Mouse (Mus musculus): Measurements from ENCODE around the gene H3f3b.

DNA sequence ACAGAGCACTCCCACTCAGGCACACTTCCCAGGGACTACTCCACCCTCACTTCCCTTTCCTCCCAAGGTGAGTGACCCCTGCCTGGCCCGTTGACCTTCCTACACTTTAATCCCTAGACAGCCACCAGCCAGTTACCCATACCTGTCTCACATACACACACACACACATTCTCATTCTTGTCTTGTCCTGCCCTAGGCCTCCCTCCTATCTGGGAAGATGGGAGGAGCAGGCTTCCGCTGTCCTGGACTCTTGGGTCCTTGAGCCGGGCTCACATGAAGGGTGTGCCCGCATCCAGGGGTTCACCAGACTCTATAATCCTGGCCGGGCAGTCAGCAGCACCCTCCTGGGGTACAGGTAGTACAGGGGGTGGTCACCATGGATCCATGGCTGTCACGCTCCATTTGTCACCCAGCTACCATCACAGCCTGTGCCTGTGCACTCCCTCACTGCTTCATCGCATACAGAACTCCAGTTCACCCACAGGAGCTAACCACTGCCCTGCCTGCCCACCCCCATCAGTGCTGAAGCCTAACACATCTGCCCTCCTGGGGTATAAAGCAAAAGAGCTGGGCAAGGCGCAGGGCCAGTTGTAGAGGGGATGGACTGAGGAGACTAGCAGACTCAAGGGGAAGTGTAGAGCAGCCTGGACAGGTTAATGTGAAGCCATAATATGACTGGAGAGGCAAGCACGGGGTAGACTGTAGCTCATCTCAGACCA, 21.9 kb downstream of the H3f3b start:
- TF ChIP-seq CTCF (IDR thresholded peaks at IDR 0.05; ENCODE audit: extremely low read depth, insufficient read length, insufficient replicate concordance, low read depth, low read length) (no peak), POLR2A (IDR thresholded peaks at IDR 0.05; ENCODE audit: low read depth, low read length) (no peak)
